Mouse (Mus musculus) forebrain, embryonic 16.5 days (tissue): Measurements from ENCODE around the gene Rbm4b. TPM values are rescaled to one million over a fixed set of nuclear protein-coding genes. Genes with fewer than 3 reads are reported as not detected.
A peak's percentile ranks its signal among the peaks of the same experiment; 100 is the strongest.
"Not testable (repeated sequence)": the region's sequence is repeated elsewhere in the genome, so short reads cannot be mapped to it uniquely, and the experiment has no call there.

ENCODE experiments used
- ATAC-seq: fragments of 200-750 bp; cut with Nextera tagmentation; 2 replicates; pipeline ENCODE4 v1.8.0; 2017; ENCODE audit warnings: mild to moderate bottlenecking, moderate library complexity
- H3K27ac ChIP-seq: fragments of 300-500 bp; sonication (generic); 2 replicates; pipeline ENCODE4 v1.5.1; 2014; ENCODE audit warnings: low read length, control low read depth
- H3K27me3 ChIP-seq: fragments of 300-500 bp; sonication (generic); replicated peaks from 2 replicates; pipeline ENCODE4 v1.6.1; 2014; ENCODE audit warnings: low read length; ENCODE audit not compliant: control insufficient read depth, insufficient read depth
- H3K36me3 ChIP-seq: fragments of 300-500 bp; sonication (generic); 2 replicates; pipeline ENCODE4 v1.6.1; 2014; ENCODE audit not compliant: control insufficient read depth, insufficient read depth
- H3K4me1 ChIP-seq: fragments of 300-500 bp; sonication (generic); replicated peaks from 2 replicates; pipeline ENCODE4 v1.6.1; 2014; ENCODE audit warnings: low read length; ENCODE audit not compliant: control insufficient read depth, insufficient read depth
- H3K4me2 ChIP-seq: fragments of 300-500 bp; sonication (generic); 2 replicates; pipeline ENCODE4 v1.6.1; 2014; ENCODE audit warnings: mild to moderate bottlenecking, low read length, control low read depth
- H3K4me3 ChIP-seq: fragments of 300-500 bp; sonication (generic); replicated peaks from 2 replicates; pipeline ENCODE4 v1.5.1; 2014; ENCODE audit warnings: mild to moderate bottlenecking, low read length, control low read depth
- H3K9ac ChIP-seq: fragments of 300-500 bp; sonication (generic); replicated peaks from 2 replicates; pipeline ENCODE4 v1.6.1; 2014; ENCODE audit warnings: low read depth, low read length, control low read depth
- H3K9me3 ChIP-seq: fragments of 300-500 bp; sonication (generic); 2 replicates; pipeline ENCODE4 v1.6.1; 2016; ENCODE audit warnings: low read length; ENCODE audit not compliant: control insufficient read depth
- WGBS: fragments of 180-500 bp; shearing (Covaris S2); extraction: QIAGEN DNeasy Blood & Tissue Kit; methylation state at CpG from one replicate; pipeline ENCODE4 v1.1.7; 2014; 5-methylcytosine and 5-hydroxymethylcytosine counted together
- polyA plus RNA-seq: library from polyadenylated mRNA; unstranded; fragments of >200 nt; fragmentation: Nextera tagmentation; extraction: Ambion mirVana; gene quantifications from 2 replicates; pipeline ENCODE4 v1.2.1, GENCODE M21; 2015

Gene Rbm4b
- polyA plus RNA-seq, 1 experiment from 2014 or later = 189 TPM

DNA sequence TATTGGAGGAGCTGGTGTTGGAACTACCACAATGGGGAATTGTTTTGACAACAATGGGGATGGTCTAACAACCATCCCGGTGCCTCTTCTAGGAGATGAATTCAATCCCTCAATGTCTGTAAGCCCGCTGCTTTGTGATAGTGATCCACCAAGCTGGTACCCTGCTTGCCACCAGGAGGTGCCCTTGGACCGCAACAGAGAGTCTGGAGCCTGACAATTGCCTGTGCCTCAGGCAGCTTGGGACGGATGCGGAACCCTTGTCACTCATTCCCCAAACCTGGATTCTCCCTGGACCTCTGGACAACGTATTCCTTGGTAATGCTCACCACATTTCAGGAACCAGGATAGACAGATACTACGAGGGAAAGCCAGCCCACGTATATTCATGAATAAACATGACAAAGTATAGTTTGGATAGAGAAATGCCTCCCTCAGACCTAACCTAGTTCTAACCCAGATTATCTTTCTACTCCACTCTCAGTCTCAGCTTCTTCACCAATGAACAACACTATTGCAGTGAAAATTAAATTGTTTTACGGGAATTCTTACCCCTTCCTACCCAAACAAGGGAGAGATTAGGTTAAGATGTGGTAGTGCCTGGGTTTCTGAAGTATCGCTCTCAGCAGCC, 618 bp upstream of the Rbm4b start:
- Histone ChIP-seq H3K36me3 (peaks cover 10% of the 10 kb centered on the region), H3K27me3 (no peaks in the 10 kb centered on the region), H3K4me3 (peak overlapping the region; percentile 91), H3K9ac (peak overlapping the region; percentile 97), H3K4me2 (peak overlapping the region; percentile 73), H3K4me1 (peaks cover 28% of the 10 kb centered on the region), H3K9me3 (no peaks in the 10 kb centered on the region), H3K27ac (peak overlapping the region; percentile 99)
- ATAC-seq = peak; percentile 80
- under 1% methylated on average over 10 of the region's 10 CpGs for WGBS

DNA sequence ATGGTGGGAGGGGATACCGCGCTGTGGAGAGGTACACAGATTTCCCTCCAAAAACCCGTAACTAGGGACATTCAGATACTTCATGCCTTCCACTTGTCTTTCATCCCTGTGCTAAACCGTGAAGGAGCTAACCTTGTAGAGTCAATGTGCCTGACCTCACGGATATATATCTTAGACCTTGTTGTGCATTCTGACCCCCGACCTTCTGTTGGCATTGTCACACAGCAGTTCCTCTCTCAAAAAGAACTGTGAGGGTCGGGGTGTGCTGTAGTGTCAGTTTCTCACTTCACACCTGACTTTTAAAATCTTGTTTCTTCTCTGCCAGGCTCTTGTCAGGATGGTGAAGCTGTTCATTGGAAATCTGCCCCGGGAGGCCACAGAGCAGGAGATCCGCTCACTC, 624 bp downstream of the Rbm4b start:
- peaks cover 15% of the 10 kb centered on the region for H3K36me3 ChIP-seq
- H3K27ac ChIP-seq = peak overlapping the region; percentile 99
- 5% methylated on average over 9 of the region's 9 CpGs for WGBS
- H3K4me1 ChIP-seq = peaks cover 34% of the 10 kb centered on the region
- H3K4me3 ChIP-seq = peak overlapping the region; percentile 91
- peak overlapping the region; percentile 74 for H3K4me2 ChIP-seq
- H3K9ac ChIP-seq = peak overlapping the region; percentile 97
- no peaks in the 10 kb centered on the region for H3K9me3 ChIP-seq
- no peaks in the 10 kb centered on the region for H3K27me3 ChIP-seq
- ATAC-seq = no peak

DNA sequence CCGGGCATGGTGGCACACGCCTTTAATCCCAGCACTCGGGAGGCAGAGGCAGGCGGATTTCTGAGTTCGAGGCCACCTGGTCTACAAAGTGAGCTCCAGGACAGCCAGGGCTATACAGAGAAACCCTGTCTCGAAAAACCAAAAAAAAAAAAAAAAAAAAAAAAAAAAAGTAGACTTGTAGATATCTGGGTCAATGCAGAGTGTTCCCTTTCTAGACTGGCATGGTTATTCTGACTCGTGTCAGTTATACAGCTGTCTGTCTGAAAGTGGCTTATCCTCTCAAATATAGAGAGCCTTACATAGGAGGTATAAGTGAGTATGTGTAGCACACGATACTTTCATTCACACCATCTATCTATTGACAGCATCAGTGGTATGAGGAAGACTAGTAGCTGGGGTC, 4.2 kb downstream of the Rbm4b start:
- Histone ChIP-seq H3K4me2 (peak overlapping the region; percentile 16; the same call in 1 of the 2 replicates), H3K4me1 (peaks cover 39% of the 10 kb centered on the region), H3K36me3 (peaks cover 23% of the 10 kb centered on the region)
- H3K9me3 ChIP-seq, H3K27ac ChIP-seq, ATAC-seq, H3K27me3 ChIP-seq, H3K4me3 ChIP-seq, H3K9ac ChIP-seq: not testable (repeated sequence)
- WGBS = 90% methylated on average over 8 of the region's 8 CpGs

DNA sequence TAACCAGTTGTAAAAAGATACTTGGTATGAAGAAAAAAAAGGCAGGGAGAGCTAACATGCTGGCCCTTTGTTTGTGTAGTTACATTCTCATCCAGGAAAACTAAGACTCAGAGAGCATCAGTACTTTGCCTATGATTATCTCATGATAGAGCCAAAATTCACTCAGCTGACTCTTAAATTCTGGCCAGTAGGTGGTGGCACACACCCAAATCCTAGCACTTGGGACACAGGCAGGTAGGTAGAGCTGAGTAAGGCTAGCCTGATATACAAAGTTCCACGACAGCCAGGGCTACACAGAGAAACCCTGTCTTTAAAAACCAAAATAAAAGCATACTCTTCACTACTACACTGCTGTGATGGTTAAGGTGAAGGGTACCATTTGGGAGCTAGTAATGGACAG, 6.6 kb downstream of the Rbm4b start:
- peaks cover 27% of the 10 kb centered on the region for H3K36me3 ChIP-seq
- H3K9me3 ChIP-seq = no peaks in the 10 kb centered on the region
- H3K9ac ChIP-seq = no peak overlapping the region
- H3K4me2 ChIP-seq = no peak overlapping the region
- peaks cover 35% of the 10 kb centered on the region for H3K4me1 ChIP-seq
- H3K27ac ChIP-seq = no peak overlapping the region
- no peaks in the 10 kb centered on the region for H3K27me3 ChIP-seq
- no peak for ATAC-seq
- 41% methylated on average over 1 of the region's 1 CpGs for WGBS
- H3K4me3 ChIP-seq = no peak overlapping the region

DNA sequence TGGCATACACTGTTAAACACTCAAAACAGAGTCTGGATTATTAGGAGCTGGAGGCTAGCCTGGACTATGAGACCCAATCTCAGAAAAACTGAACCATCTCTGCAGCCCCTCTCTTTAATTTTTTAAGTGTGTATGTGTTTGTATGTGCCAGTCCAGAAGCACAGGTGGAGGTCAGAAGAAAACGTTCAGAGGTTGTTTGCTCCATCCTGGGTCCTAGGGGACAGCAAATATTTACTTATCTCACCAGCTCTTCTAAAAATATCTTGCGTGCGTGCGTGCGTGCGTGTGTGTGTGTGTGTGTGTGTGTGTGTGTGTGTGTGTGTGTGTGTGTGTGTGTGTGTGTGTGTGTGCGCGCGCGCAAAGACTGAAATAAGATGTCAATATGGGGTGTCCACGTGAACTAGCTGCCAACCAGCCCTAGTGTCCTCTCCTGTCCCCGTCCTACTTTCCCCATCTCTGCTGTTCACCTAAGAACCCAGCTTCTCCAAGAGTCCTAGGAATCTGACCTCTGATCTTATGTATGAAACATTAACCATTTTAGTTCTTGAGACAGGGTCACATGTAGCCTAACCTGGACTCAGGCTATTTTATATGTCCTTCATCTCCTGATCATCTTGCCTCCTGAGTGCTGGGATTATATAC, 11.3 kb downstream of the Rbm4b start:
- Histone ChIP-seq H3K4me3 (no peak overlapping the region), H3K4me1 (peaks cover 9% of the 10 kb centered on the region), H3K36me3 (peaks cover 30% of the 10 kb centered on the region), H3K9me3 (no peaks in the 10 kb centered on the region), H3K27ac (no peak overlapping the region), H3K4me2 (no peak overlapping the region), H3K27me3 (no peaks in the 10 kb centered on the region), H3K9ac (no peak overlapping the region)
- no peak for ATAC-seq
- 92% methylated on average over 8 of the region's 12 CpGs for WGBS

DNA sequence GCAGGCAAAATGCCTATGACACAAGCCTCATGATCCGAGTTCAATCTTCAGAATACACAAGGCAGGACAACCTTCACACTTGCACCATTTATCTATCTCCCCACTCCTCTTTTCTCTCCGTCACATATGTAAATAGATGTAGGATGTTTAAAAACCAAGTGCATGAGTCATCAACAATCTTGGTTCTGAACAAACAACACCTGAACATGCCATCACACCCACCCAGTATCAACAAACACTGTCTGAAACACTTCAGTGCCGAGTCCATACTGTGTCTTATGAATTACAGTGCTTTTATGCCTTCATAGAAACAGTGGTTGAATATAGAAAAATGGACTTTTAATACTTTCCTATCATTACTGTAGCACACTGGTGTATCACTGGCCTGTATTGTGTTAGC, 16.5 kb downstream of the Rbm4b start:
- Histone ChIP-seq H3K36me3 (peaks cover 21% of the 10 kb centered on the region), H3K9me3 (no peaks in the 10 kb centered on the region), H3K9ac (no peak overlapping the region), H3K4me1 (no peaks in the 10 kb centered on the region; the same call in 1 of the 2 replicates), H3K4me3 (no peak overlapping the region), H3K27ac (no peak overlapping the region), H3K4me2 (no peak overlapping the region), H3K27me3 (no peaks in the 10 kb centered on the region)
- 88% methylated on average over 3 of the region's 3 CpGs for WGBS
- ATAC-seq = no peak

DNA sequence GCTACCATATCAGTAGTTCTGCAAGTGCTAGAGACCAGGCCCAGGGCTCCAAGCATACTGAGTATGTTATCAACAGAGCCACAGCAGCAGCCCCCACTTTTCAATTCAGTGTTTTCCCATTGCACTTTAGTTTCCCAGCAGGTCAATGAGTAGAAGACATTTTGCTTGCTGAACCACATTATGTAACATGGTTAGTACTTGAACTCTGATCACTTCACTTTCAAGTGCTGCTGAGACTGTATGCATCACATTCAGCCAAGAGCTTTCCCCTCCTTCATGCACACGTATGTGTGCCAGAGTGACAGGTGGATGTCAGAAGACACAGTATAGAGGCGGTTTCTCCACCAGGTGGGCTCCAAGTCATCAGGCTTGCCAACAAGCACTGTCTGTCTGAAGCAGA, 26.6 kb downstream of the Rbm4b start:
- no peak overlapping the region for H3K4me2 ChIP-seq
- H3K27me3 ChIP-seq = no peaks in the 10 kb centered on the region
- WGBS = 83% methylated on average over 2 of the region's 2 CpGs
- no peak overlapping the region for H3K27ac ChIP-seq
- H3K4me1 ChIP-seq = peaks cover 14% of the 10 kb centered on the region
- no peak for ATAC-seq
- H3K9ac ChIP-seq = no peak overlapping the region
- H3K9me3 ChIP-seq = no peaks in the 10 kb centered on the region
- peaks cover 37% of the 10 kb centered on the region for H3K36me3 ChIP-seq
- no peak overlapping the region for H3K4me3 ChIP-seq

DNA sequence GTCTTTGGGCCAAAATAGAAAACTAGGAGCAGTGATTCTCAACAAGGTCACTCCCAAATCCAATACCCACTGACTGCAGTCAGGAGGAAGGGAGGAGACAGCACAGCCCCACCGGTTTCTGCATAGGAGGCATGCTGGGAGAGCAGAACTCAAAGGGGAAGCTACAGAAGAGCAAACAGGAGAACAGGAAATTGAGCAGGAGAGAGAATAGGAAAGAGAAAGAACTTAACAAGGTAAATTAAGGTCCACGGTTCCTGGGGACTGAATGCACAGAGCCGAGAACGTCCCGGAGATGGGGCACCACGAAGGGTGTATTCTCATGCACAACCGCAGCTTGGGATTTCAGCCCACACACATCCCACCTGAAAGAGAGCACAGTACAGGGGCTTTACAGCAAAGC, 28.9 kb downstream of the Rbm4b start:
- H3K36me3 ChIP-seq = peaks cover 35% of the 10 kb centered on the region
- ATAC-seq = no peak

DNA sequence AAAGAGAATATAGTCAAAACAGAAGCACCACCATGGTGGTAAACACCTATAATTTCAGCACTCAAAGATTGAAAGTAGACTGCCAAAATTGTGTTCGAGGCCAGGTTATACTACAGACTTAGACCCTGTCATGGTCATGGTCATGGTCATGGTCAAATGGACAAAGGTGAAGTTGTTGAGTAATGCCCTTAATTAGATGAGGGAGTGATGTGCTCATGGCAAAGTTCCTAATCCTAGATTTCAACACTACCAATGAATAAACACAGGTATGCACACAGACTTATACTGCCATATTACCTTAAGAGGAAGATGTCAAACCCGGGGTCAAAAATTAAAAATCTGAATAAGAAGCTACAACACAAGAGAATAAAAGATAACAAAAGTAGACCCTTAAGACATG, 30.0 kb downstream of the Rbm4b start:
- peaks cover 37% of the 10 kb centered on the region for H3K36me3 ChIP-seq
- WGBS = 94% methylated on average over 2 of the region's 2 CpGs
- H3K4me3 ChIP-seq = no peak overlapping the region
- ATAC-seq = no peak
- no peaks in the 10 kb centered on the region for H3K9me3 ChIP-seq
- no peaks in the 10 kb centered on the region for H3K27me3 ChIP-seq
- H3K27ac ChIP-seq = no peak overlapping the region
- no peak overlapping the region for H3K9ac ChIP-seq
- peaks cover 37% of the 10 kb centered on the region for H3K4me1 ChIP-seq
- no peak overlapping the region for H3K4me2 ChIP-seq

More for the DNA sequence above, 28.9 kb downstream of the Rbm4b start:
- Histone ChIP-seq H3K27me3 (no peaks in the 10 kb centered on the region), H3K27ac (no peak overlapping the region), H3K9ac (no peak overlapping the region), H3K4me1 (peaks cover 26% of the 10 kb centered on the region), H3K4me2 (no peak overlapping the region), H3K9me3 (no peaks in the 10 kb centered on the region), H3K4me3 (no peak overlapping the region)
- 91% methylated on average over 7 of the region's 7 CpGs for WGBS
